Mouse (Mus musculus) c-Kit-positive CD71-negative TER-119-negative erythroid progenitor cells, embryonic 14.5 days (primary cell): Measurements from ENCODE around the gene Zfp37.
A peak's percentile ranks its signal among the peaks of the same experiment; 100 is the strongest.
"Not testable (repeated sequence)": the region's sequence is repeated elsewhere in the genome, so short reads cannot be mapped to it uniquely, and the experiment has no call there.

Source experiments
- DNase-seq: peaks from one replicate; pipeline ENCODE4 v3.0.0-alpha.2; 2013; ENCODE audit warnings: low read depth

The Zfp37 gene

GRCm38 (mm10) chr4:62210035-62210434 is 20.8 kb downstream of the Zfp37 start:
- DNase-seq: no peak

DNA sequence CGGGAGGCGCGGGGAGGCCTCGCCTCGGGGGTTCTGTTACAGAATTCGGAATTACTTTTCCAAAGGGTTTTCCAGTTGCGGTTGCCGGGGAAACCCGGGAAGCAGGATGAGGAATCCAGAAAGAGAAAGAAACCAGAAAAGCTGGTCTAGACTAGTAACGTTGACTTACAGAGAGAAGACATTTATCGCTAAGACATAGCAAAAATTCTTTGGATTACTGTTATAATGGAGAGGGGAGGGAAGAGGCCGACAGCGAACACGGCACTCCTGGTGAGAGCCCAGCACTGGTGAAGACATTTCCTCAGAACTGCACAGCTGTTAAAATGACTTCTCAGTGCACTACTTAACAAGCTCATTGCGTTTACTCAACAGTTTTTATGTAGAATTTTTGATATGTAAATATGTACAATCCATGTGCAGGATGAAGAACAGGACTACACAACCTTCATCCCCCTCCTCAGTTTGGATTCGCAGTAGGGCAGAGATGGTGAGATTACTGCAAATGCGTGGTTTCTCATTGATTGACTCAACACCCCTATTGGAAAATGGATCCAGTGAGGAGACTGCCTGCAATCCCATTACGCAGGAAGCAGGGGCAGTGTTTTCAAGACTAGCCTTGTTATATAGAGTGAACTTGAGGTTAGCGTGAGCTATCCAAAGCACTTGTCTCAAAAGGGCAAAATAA is 22.0 kb downstream of the Zfp37 start:
- DNase-seq: no peak

DNA sequence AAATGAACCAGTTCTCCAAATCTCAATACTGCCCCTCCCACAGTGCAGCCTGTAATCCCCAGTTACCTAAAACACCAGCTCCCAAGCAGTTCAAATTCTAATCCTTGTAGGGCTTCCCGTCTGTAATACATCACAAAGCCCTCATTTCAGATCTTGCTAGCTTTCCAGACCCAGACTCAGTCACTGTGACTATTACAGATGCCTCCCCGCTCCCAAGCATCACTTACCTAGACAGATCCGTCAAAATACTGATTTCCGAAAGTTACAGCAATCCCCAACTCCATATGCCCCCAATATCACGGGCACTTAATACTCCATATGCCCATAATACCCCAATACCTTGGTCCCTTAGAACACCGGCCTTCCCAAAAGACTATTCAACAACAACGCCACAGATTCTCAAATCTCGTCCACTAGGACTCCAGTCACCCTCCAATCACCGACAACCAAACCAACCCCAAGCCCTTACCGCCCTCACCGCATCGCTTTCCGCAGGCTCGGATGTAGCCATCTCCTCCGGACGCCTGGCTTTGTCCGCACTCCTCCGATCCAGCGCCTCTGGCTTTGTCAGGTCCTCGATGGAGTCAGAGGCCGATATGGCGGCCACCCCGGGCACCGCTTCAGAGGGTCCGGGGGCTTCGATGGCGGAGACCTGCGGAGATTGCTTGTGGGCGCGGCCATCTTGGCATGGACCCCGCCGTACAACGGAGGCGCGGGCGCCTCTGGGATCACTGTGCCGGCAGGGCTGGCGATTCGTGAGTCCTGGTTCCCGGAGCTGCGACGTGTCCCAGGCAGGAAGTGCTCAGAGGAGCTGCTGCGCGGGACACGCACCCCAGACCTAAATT is 22.8 kb downstream of the Zfp37 start:
- no peak for DNase-seq

DNA sequence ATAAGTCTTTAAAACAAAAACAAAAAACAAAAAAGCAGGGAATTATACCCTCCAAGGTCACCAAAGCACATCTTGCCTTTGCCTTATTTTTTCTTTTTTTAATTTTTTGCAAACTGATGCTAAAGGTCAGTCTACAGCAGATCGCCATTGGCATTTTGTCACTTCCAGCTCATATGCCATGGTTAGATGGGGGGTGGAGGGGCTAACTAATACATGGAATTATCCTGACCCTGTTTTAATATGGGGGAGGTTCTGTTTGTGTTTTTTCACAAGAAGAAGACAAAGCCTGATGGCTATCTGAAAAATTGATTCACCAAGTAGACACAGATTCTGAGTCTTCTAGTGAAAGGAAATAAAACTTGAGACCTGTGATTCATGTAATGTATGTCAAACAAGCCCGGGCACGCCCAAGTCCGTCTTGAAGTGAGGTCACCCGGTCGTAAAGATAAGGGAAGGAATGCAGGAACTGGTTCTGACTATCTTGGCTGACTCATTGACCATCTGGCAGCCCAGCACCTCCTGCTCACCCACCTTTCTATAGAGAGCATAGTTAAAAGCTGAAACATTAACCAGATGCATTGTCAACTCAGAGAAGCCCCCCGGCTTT is 30.8 kb downstream of the Zfp37 start:
- DNase-seq: no peak

DNA sequence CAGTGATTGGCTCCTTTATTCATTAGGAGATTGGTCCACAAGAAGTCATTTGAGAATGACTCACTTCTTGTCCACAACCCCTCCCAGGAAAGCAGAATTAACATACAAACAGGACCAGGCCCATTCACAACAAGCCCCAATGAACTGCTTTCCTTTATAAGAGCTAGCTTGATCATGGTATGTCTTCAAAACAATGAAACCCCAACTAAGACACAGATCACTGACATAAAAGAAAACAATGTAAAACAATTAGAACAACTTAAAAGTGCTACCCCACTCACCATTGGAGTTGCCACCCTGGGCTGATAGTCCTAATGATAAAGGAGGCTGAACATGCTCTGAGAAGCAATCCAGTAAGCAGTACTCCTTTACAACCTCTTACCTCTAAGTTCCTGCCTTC is 42.1 kb downstream of the Zfp37 start:
- DNase-seq: no peak

DNA sequence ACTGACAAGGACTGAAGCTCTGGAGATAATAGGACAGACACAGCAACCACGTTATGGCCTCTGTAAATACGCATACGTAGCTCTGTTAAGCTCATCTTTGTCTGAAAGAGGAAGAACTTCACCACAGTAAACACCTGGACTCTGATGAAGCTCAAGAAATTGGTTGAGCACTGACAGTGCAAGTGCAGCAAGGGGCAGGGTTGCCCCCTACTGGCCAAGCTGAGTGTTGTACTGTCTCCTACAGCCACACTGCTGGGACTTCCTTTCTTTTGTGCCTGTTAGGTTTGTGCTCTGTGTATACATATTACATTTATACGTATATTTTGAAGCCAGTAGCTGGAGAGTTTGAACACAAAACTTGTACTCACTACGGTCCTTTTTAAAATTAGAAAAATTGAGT is 53.6 kb downstream of the Zfp37 start:
- DNase-seq: peak; percentile 2

DNA sequence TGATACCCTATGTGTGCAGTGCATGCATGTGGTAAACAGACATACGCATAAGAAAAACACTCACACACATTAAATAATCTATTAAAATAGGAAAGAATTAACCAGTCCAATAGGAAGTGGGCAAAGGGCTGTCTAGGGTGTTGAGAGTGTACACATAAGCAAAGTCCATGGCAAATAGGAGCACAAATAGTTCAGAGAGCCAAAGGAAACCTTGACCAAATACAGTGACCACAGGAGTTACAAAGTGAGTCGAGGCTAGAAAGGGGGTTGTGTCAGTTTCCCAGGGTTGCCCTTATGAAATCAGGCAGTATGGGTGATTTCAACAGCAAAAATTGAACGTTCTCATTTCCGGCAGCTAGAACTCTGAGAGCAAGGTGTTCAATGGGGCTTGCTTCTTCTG is 56.4 kb downstream of the Zfp37 start:
- no peak for DNase-seq

GRCm38 (mm10) chr4:62167636-62168035 is 63.2 kb downstream of the Zfp37 start:
- not testable (repeated sequence) for DNase-seq

DNA sequence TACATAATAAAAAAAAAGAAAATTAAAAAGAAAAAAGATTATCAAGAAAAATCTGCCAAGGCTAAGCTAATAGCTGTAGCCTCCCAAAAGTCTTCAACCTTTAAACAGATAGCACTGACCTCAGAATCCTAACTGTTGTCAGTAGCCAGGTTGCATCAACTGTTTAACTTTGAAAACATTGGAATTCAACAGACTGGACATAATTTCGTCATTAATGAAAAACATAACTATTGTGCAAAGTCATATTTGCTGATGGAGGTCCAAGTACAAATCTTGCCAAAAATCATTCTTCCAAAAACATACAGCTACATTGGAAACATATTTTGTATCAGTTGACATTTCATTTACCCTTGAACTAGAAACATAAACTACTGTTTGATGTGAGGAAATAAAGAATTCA is 72.4 kb downstream of the Zfp37 start:
- DNase-seq: no peak

- DNase-seq: no peak
Observed at GRCm38 (mm10) chr4:62150811-62151210, 80.0 kb downstream of the Zfp37 start, which contains the start of gene Mup21. Gene Mup21 (minus strand): TSS chr4:62150863.
